Mouse (Mus musculus) kidney, postnatal 10 days (tissue): ENCODE measurements around the gene P2ry6.

Experiments
- DNase-seq: peaks from one replicate; pipeline ENCODE4 v3.0.0; 2021; ENCODE audit warnings: mixed read lengths

P2ry6 gene

DNA sequence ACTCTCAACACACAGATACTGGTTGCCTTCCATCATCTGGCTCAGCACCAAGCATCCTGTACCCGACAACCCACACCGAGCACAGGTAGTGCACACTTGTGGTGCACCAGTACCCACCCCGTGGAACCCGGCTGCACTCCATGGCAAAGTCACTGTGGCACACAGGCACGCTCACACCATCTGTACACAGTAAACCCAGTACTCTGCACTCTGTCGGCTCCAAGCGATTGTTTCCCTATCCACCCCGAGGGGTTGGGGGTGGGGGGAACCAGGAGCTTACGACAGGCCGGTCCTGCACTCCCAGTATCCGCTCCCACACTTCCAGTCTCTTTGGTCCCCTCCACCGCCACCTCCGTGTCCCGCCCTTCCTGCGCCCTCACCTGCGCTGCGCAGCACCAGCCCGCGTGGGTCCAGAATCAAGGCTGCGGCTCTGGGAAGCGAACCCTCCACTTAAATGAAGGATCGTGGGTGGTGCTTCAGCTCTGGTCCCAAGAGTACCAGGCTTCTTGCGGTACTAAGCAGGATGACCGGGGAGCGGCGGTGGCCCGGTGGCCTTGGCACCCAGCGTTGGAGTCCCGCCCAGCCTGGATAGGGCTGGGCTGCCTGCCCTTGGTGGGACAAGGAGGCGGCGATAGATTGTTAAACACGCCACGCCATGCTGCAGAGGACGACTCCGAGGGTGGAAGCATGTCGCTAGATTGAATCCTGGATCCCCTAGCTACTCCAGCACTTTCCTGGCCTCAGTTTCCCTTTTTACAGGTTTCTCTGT, at the start of gene P2ry6:
TSS of gene P2ry6 (minus strand) at position 515 of the 769 bp plus-strand sequence.
- DNase-seq = peak; percentile 56

DNA sequence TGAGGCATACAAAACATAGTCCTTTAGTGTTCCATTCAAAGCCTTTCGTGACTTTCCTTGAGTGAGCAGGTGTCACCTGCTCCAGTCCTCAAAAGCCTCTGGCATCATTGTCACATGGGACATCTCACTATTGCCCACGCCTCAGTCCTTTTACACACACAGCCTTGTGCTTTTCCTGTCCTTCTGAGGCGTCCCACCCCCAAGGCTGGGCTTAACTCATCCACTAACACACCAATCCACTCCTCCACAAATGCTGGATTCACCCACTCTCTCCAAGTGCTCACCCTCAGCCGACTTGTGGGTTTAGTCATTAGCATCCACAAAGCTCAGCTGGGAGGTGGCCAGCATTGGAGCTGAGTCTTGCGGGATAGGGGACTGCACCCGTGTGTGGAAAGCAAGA, 43.0 kb upstream of the P2ry6 start:
- DNase-seq = no peak

DNA sequence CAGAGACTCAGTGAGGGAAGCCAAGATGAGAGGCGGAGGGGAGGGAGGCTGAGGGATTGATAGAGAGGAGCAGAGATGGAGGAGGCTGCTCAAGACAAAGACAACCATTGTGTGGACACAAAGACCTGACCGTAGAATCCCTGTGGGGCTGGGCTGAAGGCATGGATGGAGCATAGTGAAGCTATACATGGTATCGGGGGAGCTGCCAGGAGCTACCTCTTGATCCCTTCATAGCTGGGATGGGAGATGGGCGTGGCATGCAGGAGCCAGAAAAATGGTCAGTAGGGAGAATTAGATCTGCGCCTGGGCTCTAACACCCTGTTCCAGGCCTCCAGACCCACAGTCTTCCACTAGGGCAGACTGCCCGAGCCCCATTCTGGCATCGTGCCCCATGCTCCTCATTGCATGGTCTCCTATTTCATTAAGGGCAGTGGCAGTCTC, 42.6 kb upstream of the P2ry6 start:
- DNase-seq = no peak

DNA sequence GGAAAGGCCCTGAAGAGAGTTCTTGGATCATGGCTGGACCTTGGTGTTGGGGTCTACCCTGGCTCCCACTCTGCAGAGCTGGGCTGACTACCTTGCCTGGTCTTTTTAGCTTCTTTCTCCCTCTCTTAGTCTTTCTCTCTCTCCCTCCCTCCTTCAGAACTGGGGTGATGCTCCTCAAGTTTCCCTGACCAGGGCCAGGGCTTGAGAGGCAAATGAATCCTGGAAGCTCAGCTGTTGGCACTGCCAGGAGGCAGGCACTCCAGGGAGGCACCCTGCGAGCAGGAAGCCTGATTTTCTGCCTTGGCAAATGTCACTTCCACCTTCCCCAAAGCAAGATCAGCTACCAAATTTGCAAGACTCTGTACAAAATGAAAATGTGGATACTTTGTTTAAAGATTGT, 40.5 kb upstream of the P2ry6 start:
- no peak for DNase-seq

DNA sequence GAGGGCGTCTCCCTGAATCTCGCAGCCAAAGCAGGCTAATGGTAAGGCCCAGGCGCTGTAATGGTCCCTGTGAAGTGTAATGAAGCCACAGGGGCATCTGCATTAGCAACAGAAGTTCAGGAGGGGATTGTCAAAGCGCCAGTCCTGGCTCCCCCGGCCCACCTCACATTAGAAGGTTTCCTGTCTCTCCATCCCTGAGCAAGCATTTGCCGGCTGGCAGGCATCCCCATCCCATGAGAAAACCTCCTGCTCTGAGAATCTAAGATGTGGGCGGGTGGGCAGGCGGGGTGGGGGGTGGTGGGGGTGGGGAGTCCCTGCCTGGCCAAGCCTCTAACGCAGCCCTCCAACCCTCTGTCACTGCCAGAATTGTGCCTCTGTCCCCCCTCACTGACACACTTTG, 39.6 kb upstream of the P2ry6 start:
- no peak for DNase-seq

DNA sequence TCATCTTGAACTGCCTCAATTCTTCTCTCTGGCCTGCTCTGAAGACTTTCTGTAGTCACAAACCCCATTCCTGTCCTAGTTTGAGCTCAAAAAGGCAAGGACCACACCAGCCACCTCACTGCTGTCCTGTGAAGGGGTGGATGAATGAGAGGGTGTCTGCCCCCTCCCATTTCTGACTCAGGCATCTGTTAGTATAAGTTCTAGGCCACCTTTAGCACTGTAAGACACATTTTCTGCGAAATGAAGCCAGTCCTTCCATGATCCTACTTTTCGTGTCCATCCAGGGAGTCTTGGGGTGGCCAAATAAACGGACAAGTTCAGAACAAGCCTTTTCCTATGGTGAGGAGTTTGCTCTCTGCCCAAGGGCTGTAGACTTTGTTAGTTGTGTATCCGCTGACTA, 38.1 kb upstream of the P2ry6 start, which contains the start of gene P2ry2:
TSS of gene P2ry2 (minus strand) at position 326 of the 400 bp plus-strand sequence.
- no peak for DNase-seq

DNA sequence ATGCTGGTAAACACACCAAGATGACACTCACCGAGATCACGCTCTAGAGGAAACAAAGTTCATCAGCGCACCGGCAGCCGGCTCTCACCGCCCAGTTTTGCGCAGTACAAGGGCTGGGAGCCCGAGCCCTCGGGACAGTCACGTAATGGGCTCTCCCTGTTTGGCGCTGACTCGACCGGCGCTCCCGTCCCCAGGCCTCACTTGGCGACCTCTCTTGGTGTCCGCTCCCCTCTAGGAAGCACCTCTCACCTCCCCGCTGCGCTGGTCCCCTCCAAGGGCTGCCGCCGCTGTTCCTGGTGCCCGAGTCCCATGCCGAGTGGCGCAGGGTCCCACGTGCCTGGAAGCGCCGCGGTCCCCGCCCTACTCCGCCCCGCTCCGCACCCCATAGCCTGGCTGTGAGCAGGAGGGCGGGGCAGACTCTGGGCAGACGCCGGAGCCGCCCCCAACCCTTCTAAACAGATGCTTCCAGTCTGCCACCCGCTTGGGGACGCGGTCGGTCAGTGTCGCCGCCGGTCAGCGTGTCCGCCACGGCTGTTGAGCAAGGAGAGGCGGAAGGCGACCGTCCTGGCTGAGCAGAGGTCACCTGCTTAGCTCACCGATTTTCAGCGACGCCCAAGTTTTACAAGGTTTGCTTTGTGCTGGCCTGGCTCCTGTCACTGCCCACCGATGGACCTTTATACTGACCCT, 37.4 kb upstream of the P2ry6 start:
- DNase-seq = peak; percentile 85

DNA sequence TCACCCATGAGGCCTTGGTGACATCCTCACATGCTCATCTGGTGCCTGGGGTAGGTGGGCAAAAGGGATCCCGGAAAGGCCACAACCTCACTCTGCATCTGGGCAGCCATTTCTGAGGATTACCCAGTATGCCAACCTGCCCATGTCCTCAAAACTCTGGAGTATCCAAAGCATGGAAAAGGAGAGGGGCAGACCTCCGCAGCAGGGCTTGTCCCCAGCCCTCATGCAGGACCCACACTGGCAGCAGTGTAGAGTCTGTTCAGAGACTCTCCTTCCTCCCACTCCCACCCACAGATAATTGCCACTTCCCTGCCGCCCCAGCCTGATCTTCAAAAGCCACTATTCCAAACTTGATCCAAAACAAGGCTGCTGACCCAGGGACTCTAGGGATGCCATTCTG, 36.3 kb upstream of the P2ry6 start:
- no peak for DNase-seq

DNA sequence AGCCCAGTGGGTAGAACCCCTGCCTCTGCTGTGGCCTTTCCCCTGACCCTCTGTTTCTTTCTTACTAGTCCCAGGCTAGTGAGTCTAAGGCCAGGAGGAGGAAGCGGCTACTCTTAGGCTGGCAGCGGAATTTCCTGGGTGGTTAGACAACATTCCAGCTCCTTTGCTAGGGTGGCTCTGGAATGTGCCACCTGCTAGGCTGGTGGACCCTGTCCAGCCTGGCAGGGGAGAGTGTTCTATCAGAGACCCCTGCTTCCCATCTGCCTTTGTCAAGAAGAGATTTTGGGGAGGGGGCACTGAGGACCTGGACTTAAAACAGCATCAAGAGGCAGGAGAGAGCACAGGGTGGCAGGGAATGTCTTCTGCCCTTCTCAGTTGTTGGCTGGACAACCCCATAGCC, 31.8 kb upstream of the P2ry6 start:
- DNase-seq = no peak

DNA sequence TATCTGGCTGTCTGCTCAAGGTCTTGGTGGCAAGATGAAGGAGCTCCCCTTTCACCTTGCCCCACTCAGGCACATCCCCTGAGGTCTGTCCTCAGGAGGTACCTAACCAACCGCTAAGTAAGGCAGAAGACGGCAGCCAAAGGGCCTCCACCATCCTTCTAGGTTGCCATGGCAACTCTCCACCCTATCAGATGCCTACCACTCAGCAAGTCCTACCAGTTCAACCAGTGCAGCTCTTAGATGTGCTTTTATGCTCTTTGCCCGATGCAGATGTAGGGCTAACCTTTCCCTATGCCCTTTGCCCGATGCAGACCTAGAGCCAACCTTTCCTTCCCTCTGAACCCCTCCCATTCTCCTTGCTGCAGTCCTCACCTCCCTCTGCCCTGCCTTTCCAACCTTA, 30.7 kb upstream of the P2ry6 start:
- no peak for DNase-seq

DNA sequence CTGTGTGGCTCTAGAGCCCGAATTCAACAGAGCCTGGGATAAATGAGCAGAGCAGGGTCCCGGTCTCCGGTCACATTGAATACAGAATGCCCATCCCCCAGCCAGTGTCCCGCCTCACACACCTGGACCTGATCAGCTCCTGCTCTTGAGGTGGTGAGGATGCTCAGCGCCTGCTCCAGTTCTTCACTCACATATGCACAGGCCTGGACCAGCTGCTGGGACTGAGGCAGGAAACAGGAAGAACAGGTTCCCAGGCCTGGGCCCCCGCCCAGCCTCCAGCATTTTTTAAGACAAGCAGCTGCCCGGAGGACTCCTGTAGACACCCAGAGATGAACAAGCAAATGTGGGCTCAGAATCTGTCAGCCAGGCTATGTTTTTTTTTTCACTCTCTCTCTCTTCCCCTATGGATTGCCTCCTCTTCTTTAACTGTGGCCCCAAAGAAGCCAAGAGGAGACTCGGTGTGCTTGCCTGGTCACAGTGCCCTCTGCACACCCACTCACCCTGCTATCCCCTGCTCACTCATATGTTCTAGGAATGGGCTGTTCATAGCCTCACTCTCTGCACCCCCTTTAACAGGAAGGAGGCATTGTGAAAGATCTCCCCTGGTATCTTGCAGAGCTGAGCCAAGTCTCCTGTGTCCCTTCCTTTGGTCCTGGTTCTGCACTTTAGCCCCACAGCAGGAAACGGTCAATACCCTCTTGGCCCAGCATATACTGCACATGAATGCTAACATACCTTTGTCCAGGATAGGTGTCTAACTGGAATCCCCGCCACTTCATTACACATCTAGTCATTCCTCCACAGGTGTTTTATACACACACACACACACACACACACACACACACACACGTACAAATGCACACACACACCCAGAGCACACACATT, 29.2 kb upstream of the P2ry6 start:
- DNase-seq = peak; percentile 47

DNA sequence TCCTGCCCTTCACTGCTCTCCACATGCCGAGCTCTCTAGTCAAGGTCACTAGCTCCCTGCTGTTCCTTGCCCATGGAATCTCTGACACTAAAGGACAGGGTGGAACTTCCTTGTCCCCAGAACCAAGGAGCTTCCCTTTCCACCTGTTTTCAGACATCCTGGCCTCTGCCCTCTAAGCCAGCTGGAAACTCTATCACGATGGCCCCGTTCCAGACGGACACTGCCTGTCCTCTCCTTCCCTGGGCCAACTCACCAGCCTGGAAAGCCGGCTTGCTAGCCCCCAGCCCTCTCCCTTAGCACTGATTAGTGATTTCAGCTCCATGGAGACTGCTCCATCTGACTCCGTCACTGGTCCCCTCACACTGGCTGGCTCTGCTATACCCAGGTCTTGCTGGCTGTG, 27.8 kb upstream of the P2ry6 start:
- no peak for DNase-seq

DNA sequence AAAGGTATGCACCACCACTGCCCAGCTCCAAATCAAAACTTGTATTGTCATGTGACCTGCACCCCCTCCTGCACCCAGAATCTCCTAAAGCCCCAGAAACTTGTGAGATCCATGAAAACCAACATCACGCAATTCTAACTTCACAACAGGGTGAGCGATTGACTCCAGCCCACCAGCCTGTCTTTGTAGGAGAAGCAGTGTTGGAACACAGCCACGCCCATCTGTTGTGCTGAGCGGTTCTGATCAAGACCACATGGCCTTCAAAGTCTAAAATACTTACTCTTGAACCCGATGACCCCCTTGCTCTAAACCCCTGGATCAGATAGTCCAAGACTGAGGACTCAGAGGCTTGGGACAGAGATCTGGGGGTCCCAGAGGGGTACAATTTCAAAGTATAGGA, 25.2 kb upstream of the P2ry6 start:
- no peak for DNase-seq

DNA sequence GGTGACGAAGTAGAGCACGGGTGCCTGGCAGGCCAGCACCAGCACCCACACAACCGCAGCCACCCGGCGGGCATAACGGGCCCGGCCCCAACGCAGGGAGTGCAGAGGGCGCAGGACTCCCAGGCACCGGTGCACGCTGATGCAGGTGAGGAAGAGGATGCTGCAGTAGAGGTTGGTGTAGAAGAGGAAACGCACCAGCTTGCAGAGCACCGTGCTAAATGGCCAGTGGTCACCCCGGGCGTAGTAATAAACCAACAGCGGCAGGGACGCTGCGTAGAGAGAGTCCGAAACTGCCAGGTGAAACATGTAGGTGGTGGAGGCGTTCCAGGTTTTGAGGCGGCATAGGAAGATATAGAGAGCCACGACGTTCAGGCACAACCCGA, 24.1 kb upstream of the P2ry6 start:
- no peak for DNase-seq

DNA sequence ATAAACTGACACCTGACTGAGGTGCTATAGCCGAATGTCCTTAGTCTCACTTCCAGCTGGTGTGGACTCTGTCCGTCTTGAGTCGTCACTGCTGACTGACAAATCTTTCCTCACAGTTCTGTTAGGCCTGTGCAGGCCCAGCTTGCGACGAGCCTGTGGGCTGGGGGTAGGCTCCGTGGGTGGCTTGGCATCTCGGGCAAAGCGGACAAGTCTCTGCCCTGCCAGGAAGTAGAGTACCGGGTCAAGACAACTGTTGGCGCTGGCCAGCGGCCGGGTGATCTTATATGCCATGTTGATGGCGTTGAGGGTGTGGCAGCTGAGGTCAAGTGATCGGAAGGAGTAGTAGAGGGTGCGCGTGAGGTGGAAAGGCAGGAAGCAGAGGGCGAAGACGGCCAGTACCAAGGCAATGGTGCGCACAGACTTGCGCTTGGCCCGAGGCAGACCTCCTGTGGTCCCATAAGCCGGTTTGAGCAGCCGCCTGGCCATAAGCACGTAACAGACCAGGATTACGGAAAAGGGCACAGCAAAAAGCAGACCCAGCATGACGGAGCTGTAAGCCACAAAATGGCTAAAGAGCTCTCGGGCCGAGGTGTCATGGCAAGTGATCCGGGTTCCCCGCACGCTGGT, 23.6 kb upstream of the P2ry6 start:
- no peak for DNase-seq

DNA sequence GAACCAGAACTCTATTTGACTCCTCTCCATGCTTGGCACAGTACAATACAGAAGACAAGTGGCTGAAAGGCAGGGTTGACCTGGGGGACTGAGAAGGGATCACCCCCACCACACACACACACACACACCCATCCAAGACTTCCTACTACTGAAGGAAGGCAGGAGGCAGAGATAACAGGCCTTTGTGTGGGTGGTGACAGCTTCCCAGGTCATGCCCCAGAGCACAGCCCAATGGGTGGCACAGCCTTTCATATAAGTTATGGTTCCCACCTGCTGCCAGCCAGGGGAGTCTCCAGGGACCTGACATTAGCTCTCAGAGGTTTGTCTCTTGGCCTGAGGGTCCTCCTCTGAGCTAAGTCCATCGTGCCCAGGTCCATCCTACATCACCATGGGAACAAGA, 22.8 kb upstream of the P2ry6 start:
- DNase-seq = no peak

DNA sequence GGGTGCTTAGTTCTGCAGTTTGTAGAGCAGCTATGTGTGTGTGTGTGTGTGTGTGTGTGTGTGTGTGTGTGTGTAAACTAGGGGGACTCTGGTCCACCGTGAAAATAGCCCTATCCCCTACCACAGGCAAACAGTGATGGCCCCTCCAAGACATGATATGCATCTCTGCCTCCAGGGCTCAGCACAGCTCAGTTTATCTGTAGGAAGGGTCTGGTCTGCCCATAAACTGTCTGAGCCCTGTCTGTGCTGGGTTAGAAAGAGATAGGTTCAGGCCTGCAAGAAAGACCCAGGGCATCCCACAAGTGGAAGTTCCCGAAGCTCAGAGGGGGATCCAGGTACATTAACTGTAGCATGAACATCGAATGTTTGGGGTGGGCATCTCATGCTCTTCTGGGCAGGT, 21.5 kb upstream of the P2ry6 start:
- DNase-seq = no peak

DNA sequence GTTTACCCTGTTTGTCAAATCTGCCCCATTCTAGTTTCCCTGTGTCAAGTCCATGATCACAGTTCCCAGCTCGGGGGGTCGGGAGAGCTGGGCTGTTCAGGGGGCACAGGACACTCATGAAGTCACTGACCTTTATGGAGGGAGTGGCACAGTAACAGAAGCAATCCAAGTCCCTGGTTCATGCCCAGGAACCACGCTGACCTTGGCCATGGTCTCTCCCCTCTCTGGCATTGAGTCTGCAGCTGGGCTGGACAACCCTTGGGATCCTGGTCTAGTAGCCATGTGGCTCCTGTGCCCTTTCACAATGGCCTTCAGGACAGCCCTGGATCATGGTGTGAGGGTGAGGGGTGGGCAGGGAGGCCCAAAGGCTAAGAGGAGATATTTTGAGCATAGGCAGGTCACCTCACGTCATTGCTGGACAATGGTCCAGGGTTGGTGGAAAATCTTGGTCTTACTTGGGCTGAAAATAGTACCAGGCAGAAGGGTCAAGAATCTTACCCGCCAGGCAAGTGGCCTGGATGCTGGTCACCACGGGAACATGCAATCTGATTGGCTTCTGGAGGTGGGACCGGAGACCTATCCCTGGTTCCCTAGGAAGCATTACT, 20.9 kb upstream of the P2ry6 start:
- DNase-seq = no peak

DNA sequence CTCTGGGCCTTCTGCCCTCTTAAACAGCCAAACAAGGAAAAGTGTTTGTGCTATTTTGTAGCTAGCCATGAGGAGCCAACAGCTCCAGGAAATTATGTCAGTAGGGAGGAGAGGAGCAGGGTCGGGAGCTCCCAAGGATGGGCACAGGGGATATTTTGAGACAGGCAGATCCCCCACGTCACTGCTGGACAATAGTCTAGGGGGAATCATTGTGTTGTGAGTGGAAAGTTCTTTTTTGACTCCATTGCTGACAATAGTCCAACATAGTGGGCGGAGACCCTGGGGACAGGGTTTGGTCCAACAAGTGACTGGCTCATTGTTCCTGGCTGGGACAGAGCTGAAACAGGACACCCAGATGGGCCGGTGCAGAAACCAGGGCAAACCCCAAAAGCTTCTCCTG, 18.7 kb upstream of the P2ry6 start:
- peak; percentile 38 for DNase-seq

DNA sequence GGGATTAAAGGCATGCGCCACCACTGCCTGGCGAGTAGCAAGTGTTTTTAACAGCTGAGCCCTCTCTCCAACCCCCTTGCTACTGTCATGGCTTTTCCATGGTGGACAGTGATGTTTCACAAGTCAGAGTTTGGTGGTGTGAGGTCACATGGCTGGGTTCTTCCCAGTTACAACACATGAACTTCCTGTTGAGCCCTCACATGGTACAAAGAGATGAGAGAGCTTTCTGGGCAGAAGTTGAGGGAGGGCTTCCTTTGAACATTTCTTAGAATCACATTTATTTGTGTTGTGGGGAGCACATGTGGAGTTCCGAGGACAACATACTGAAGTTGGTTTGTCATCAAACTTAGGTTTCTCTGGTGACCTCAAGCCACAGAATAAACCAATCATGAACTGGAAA, 17.5 kb upstream of the P2ry6 start:
- DNase-seq = no peak

DNA sequence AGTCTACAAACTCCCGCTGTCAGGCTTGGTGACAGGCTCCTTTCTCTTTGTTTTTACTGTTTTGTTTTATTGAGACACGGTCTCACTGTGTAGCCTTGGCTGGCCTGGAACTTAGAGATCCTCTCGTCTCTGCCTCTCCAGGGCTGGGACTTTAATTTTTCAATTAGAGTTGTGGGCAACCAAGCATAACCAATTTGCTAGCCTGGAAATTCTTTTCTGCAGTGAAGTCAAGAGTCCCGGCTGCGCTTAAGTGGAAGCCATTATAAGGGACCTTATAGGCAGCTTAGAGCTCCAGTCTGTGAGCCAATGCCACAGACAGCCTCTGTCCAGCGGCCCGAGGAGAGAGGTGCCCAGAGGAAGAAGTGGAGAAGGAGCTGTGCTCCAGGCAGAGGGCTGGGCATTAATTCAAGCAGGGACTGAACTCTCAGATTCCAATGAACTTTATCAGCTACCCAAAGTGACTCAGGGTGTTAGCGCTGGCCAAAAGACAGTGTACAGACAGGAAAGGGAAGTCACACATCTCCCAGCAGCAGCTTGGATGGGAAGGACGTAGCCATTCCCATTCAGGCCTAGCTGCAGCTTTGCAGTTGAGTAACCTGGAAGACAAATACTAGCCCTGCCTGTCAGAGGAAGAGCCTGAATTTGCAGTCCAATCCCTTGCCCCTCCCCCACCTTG, 16.3 kb upstream of the P2ry6 start:
- peak; percentile 61 for DNase-seq

DNA sequence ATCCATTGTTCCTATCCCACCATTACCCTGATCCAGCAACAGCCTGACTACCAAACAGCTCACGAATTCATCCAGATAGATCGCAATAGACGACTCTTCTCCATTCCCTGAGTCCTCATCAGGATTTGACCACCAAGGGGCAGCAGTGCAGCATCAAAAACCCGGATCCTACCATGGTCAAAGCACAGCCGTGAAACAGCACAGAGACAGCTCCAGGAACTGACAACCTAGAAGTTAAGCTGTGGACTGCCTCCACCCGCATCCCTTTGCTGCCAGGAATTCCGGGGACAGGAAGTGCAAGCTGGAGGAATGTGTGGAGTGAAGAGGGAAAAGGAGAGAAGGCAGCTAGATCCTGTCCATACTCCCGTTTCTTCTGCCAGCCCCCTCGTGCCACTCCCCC, 13.6 kb upstream of the P2ry6 start:
- DNase-seq = peak; percentile 88
